Mouse (Mus musculus) liver, embryonic 14.5 days (tissue): ENCODE measurements around the gene Cenpe. TPM values are rescaled to one million over a fixed set of nuclear protein-coding genes. Genes with fewer than 3 reads are reported as not detected.
"Not testable (repeated sequence)": the region's sequence is repeated elsewhere in the genome, so short reads cannot be mapped to it uniquely, and the experiment has no call there.

Experiments used
- ATAC-seq: fragments of 200-750 bp; cut with Nextera tagmentation; 2 replicates; pipeline ENCODE4 v1.8.0; 2017; ENCODE audit warnings: moderate number of reproducible peaks, mild to moderate bottlenecking, moderate library complexity; ENCODE audit not compliant: insufficient read depth
- DNase-seq, 3 experiments: peaks; one replicate each; pipeline ENCODE4 v3.0.0-alpha.2; 2012 to 2013; ENCODE audit warnings: low read depth in 3 of 3, low spot score in 3 of 3
- H3K27ac ChIP-seq: fragments of 300-500 bp; sonication (generic); 2 replicates; pipeline ENCODE4 v1.5.1; 2014; ENCODE audit warnings: moderate library complexity, mild to moderate bottlenecking, control low read depth, inconsistent platforms
- H3K27me3 ChIP-seq: fragments of 300-500 bp; sonication (generic); 2 replicates; pipeline ENCODE4 v1.6.1; 2014; ENCODE audit warnings: mild to moderate bottlenecking, low read length, moderate library complexity; ENCODE audit not compliant: control insufficient read depth, insufficient read depth
- H3K36me3 ChIP-seq: fragments of 300-500 bp; sonication (generic); replicated peaks from 2 replicates; pipeline ENCODE4 v1.6.1; 2014; ENCODE audit warnings: low read depth; ENCODE audit not compliant: control insufficient read depth, insufficient read depth
- H3K4me1 ChIP-seq, 2 experiments: fragments of 200-500 bp in 1 of 2; fragments of 300-500 bp in 1 of 2; sonication (generic) in 1 of 2; replicated peaks; 2 replicates each; pipeline ENCODE4 v1.6.1; 2012 to 2014; ENCODE audit warnings: antibody characterized with exemption in 1 of 2, inconsistent platforms in 1 of 2, low read length in 1 of 2; ENCODE audit not compliant: control insufficient read depth in 2 of 2, insufficient read depth in 2 of 2
- H3K4me2 ChIP-seq: fragments of 300-500 bp; sonication (generic); 2 replicates; pipeline ENCODE4 v1.6.1; 2014; ENCODE audit warnings: low read depth, mild to moderate bottlenecking, control low read depth, moderate library complexity
- H3K4me3 ChIP-seq, 2 experiments: fragments of 200-500 bp in 1 of 2; fragments of 300-500 bp in 1 of 2; sonication (generic) in 1 of 2; 2 replicates each; pipeline ENCODE4 v1.5.1; 2012 to 2014; ENCODE audit warnings: low read depth in 2 of 2, low read length in 2 of 2, mild to moderate bottlenecking in 2 of 2, control low read depth in 1 of 2, inconsistent platforms in 1 of 2, moderate library complexity in 1 of 2; ENCODE audit not compliant: insufficient read depth in 1 of 2
- H3K9ac ChIP-seq: fragments of 300-500 bp; sonication (generic); replicated peaks from 2 replicates; pipeline ENCODE4 v1.6.1; 2014; ENCODE audit warnings: mild to moderate bottlenecking, control low read depth, moderate library complexity
- H3K9me3 ChIP-seq: fragments of 300-500 bp; sonication (generic); 2 replicates; pipeline ENCODE4 v1.6.1; 2016; ENCODE audit warnings: low read length, mixed read lengths; ENCODE audit not compliant: control insufficient read depth
- CTCF ChIP-seq: IDR thresholded peaks from 2 replicates; pipeline ENCODE4 v1.5.1; 2016; ENCODE audit warnings: antibody characterized with exemption, low read depth, control low read depth
- EP300 ChIP-seq: IDR thresholded peaks from 2 replicates; pipeline ENCODE4 v1.6.1; 2016; ENCODE audit warnings: antibody characterized with exemption, low read depth
- WGBS: fragments of 180-500 bp; shearing (Covaris S2); extraction: QIAGEN DNeasy Blood & Tissue Kit; methylation state at CpG from one replicate; pipeline ENCODE4 v1.1.7; 2014; ENCODE audit not compliant: insufficient replicate concordance; 5-methylcytosine and 5-hydroxymethylcytosine counted together
- polyA plus RNA-seq, 2 experiments: library from polyadenylated mRNA; depleted of rRNA in 1 of 2; stranded (reverse) in 1 of 2; unstranded in 1 of 2; fragments of >200 nt; fragmentation: Nextera tagmentation in 1 of 2; extraction: Ambion mirVana in 1 of 2; gene quantifications; 2 replicates each; pipeline versions ENCODE4 v1.2.1 to v1.2.3; 2012 to 2014

The Cenpe gene
- polyA plus RNA-seq (2012; rRNA removed) (9.2 and 24.2 TPM in 2 replicates), polyA plus RNA-seq (2014; fragmentation: Nextera tagmentation; extraction: Ambion mirVana) (22.0 and 22.9 TPM in 2 replicates)

DNA sequence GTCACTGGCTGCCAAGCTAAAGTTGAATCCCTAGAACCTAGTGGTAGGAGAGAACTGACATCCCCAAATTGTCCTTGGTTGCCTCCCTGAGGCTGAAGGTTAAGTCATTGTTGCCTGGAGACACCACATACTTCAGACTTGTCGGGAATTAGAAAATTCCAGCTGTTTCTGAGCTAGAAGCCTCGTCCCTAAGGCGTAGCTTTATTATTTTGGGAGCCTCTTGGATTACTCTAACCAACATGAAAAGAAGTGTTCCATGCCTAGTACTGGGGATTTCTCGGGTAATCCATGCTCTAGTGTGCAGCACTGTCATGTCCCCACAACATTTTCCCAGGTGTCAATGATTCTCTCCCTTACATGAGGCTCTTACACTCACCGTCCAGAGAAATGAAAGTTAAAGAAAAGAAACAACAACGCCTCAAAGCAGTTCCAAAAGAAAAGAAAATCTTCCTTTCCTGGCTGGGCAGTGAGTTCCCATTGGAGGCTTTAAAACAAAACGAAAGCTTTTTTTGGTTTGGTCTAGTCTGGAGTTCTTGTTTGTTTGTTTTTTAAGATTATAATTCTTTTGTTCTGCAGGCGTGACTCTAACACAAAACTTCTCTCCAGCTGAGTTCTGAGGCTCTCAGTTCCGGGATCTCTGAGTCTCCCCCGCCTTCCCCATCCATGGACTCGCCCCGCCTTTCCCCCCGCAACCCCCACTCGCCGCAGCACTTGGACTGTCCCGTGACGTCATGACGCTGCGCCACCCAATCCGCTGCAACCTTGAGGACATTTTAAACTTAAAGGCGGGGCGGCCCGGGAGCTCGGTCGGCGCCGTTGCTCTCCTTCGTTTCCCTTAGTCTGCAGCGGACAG lies at the start of gene Cenpe:
TSS of gene Cenpe (plus strand) at position 733 of the 853 bp plus-strand sequence.
- no peaks in the 10 kb centered on the region for H3K27me3 ChIP-seq
- H3K4me3 ChIP-seq = peak within 1 kb of the TSS; percentile 79 to 96
- H3K36me3 ChIP-seq = peaks cover 22% of the 10 kb centered on the region
- peak within 1 kb of the TSS; percentile 90 for H3K9ac ChIP-seq
- H3K9me3 ChIP-seq = no peaks in the 10 kb centered on the region
- peak within 1 kb of the TSS; percentile 89 for H3K4me2 ChIP-seq
- DNase-seq (peak; percentile 87 to 88 (median 88)), ATAC-seq (peak; percentile 91)
- H3K4me1 ChIP-seq = peaks cover 5 to 11% of the 10 kb centered on the region in 2 experiments
- H3K27ac ChIP-seq = peak within 1 kb of the TSS; percentile 47
- WGBS = 7% methylated on average over 29 of the region's 29 CpGs
- TF ChIP-seq EP300 (no peak), CTCF (no peak)

DNA sequence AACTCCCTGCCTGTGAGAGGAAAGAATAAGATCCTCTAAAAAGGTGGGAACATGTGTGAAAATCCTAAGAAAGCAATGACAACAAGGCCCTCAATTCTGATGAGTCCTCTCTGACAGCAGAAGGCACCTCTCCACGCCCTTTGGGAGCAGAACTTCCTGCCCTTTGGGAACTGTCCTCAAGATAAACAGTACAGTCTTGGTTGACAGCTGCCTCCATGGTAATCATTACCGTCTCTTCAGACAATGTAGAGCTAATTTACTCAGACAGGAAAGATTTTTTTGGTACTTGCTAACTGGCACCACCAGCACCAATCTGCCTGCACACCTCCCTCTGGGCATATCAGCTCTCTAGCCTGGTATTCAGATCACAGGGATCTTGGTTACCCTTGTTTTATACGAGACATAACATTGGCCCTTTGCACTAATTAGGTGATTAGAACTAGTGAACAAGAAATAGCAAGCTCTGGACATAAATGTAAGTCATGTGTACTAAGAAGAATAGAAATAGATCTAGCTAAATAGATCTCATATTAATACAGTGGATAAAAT lies 40.4 kb upstream of the Cenpe start:
- H3K4me3 ChIP-seq = no peak overlapping the region
- H3K4me2 ChIP-seq = no peak overlapping the region
- ATAC-seq = no peak
- no peak overlapping the region for H3K9ac ChIP-seq
- DNase-seq = no peak
- H3K36me3 ChIP-seq = no peaks in the 10 kb centered on the region
- H3K9me3 ChIP-seq = no peaks in the 10 kb centered on the region
- 24% methylated on average over 3 of the region's 3 CpGs for WGBS
- H3K4me1 ChIP-seq = no peaks in the 10 kb centered on the region
- no peak overlapping the region for H3K27ac ChIP-seq
- H3K27me3 ChIP-seq = no peaks in the 10 kb centered on the region
- no peak for TF ChIP-seq EP300
- TF ChIP-seq CTCF = no peak

DNA sequence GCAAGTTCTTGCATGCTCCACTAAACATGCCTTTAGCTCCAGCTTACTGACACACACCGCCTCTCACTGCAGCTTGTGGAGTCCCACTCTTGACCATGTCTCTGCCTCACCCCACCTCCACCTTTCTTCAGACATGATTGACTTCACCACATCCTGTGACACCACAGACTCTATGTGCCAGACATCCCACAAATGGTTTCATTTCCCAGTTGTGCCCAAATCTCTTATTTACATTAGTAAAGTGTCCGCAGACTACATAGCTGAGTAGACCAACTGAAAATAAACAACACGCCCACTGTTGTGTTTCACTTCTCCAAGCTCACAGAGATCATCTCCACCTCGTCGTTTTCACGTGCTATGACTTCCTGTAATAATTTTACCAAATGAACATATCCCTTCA lies 20.5 kb upstream of the Cenpe start:
- Histone ChIP-seq H3K4me2 (no peak overlapping the region), H3K36me3 (no peaks in the 10 kb centered on the region), H3K27me3 (no peaks in the 10 kb centered on the region), H3K4me1 (no peaks in the 10 kb centered on the region), H3K27ac (no peak overlapping the region), H3K9ac (no peak overlapping the region), H3K4me3 (no peak overlapping the region), H3K9me3 (no peaks in the 10 kb centered on the region)
- no peak for ATAC-seq
- TF ChIP-seq CTCF = no peak
- TF ChIP-seq EP300 = no peak
- no peak for DNase-seq
- WGBS = 51% methylated on average over 6 of the region's 6 CpGs

DNA sequence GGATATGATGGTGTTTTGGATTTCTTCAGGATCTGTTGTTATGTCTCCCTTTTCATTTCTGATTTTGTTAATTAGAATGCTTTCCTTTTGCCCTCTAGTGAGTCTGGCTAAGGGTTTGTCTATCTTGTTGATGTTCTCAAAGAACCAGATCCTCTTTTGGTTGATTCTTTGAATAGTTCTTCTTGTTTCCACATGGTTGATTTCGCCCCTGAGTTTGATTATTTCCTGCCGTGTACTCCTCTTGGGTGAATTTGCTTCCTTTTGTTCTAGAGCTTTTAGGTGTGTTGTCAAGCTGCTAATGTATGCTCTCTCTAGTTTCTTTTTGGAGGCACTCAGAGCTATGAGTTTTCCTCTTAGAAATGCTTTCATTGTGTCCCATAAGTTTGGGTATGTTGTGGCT lies 14.3 kb upstream of the Cenpe start:
- H3K4me2 ChIP-seq, H3K27ac ChIP-seq, H3K4me1 ChIP-seq, H3K9ac ChIP-seq, H3K27me3 ChIP-seq, H3K36me3 ChIP-seq, ATAC-seq, DNase-seq, H3K9me3 ChIP-seq, H3K4me3 ChIP-seq: not testable (repeated sequence)
- 52% methylated on average over 2 of the region's 2 CpGs for WGBS
